Mouse (Mus musculus): ENCODE data around the gene Gm29797. TPM values are rescaled to one million over a fixed set of nuclear protein-coding genes. Genes with fewer than 3 reads are reported as not detected.

The Gm29797 gene
- polyA plus RNA-seq, 1 experiment from 2014 or later: not detected

GRCm38 (mm10) chr2:181648926-181649325 is 7.9 kb upstream of the Gm29797 start:
- ATAC-seq (ENCODE audit: low FRiP score, low TSS enrichment): no peak
- no peak for DNase-seq
- Histone ChIP-seq H3K4me2 (ENCODE audit: low read length) (no peak overlapping the region), H3K4me1 (ENCODE audit: control insufficient read depth, insufficient read depth, low read length) (no peaks in the 10 kb centered on the region), H3K4me3 (replicated peaks; ENCODE audit: low read depth, low read length) (no peak overlapping the region), H3K9me3 (ENCODE audit: control insufficient read depth, low read length) (no peaks in the 10 kb centered on the region), H3K36me3 (ENCODE audit: control insufficient read depth, insufficient read depth, low read length) (peaks cover 90% of the 10 kb centered on the region), H3K27ac (replicated peaks; ENCODE audit: low read depth, low read length) (no peak overlapping the region), H3K9ac (replicated peaks; ENCODE audit: low read length) (no peak overlapping the region), H3K27me3 (ENCODE audit: control insufficient read depth, insufficient read depth, low read length) (no peaks in the 10 kb centered on the region)
- 89% methylated on average over 10 of the region's 10 CpGs for WGBS

- no peak overlapping the region for H3K27ac ChIP-seq (replicated peaks; ENCODE audit: low read depth, low read length)
- DNase-seq: no peak
- no peak overlapping the region for H3K9ac ChIP-seq (replicated peaks; ENCODE audit: low read length)
- H3K4me1 ChIP-seq (ENCODE audit: control insufficient read depth, insufficient read depth, low read length): no peaks in the 10 kb centered on the region
- no peak for ATAC-seq (ENCODE audit: low FRiP score, low TSS enrichment)
- H3K4me2 ChIP-seq (ENCODE audit: low read length): no peak overlapping the region
- no peak overlapping the region for H3K4me3 ChIP-seq (replicated peaks; ENCODE audit: low read depth, low read length)
- H3K9me3 ChIP-seq (ENCODE audit: control insufficient read depth, low read length): no peaks in the 10 kb centered on the region
- peaks cover 87% of the 10 kb centered on the region for H3K36me3 ChIP-seq (ENCODE audit: control insufficient read depth, insufficient read depth, low read length)
- no peaks in the 10 kb centered on the region for H3K27me3 ChIP-seq (ENCODE audit: control insufficient read depth, insufficient read depth, low read length)
Measured at GRCm38 (mm10) chr2:181653065-181653464, 3.8 kb upstream of the Gm29797 start.

GRCm38 (mm10) chr2:181653523-181653922 is 3.3 kb upstream of the Gm29797 start:
- Histone ChIP-seq H3K9me3 (ENCODE audit: control insufficient read depth, low read length) (no peaks in the 10 kb centered on the region), H3K4me1 (ENCODE audit: control insufficient read depth, insufficient read depth, low read length) (no peaks in the 10 kb centered on the region), H3K27ac (replicated peaks; ENCODE audit: low read depth, low read length) (no peak overlapping the region), H3K4me2 (ENCODE audit: low read length) (no peak overlapping the region), H3K9ac (replicated peaks; ENCODE audit: low read length) (no peak overlapping the region), H3K4me3 (replicated peaks; ENCODE audit: low read depth, low read length) (no peak overlapping the region), H3K27me3 (ENCODE audit: control insufficient read depth, insufficient read depth, low read length) (no peaks in the 10 kb centered on the region), H3K36me3 (ENCODE audit: control insufficient read depth, insufficient read depth, low read length) (peaks cover 83% of the 10 kb centered on the region)
- DNase-seq (no peak), ATAC-seq (ENCODE audit: low FRiP score, low TSS enrichment) (no peak)
- WGBS: 100% methylated on average over 1 of the region's 1 CpGs

GRCm38 (mm10) chr2:181657441-181657840 is 607 bp downstream of the Gm29797 start:
- Histone ChIP-seq H3K27ac (replicated peaks; ENCODE audit: low read depth, low read length) (no peak overlapping the region), H3K4me1 (ENCODE audit: control insufficient read depth, insufficient read depth, low read length) (no peaks in the 10 kb centered on the region), H3K27me3 (ENCODE audit: control insufficient read depth, insufficient read depth, low read length) (no peaks in the 10 kb centered on the region), H3K4me2 (ENCODE audit: low read length) (no peak overlapping the region), H3K36me3 (ENCODE audit: control insufficient read depth, insufficient read depth, low read length) (peaks cover 49% of the 10 kb centered on the region), H3K9ac (replicated peaks; ENCODE audit: low read length) (no peak overlapping the region), H3K4me3 (replicated peaks; ENCODE audit: low read depth, low read length) (no peak overlapping the region), H3K9me3 (ENCODE audit: control insufficient read depth, low read length) (no peaks in the 10 kb centered on the region)
- DNase-seq (no peak), ATAC-seq (ENCODE audit: low FRiP score, low TSS enrichment) (no peak)
- WGBS: 73% methylated on average over 2 of the region's 2 CpGs

GRCm38 (mm10) chr2:181658528-181658927 is 1.7 kb downstream of the Gm29797 start:
- no peaks in the 10 kb centered on the region for H3K27me3 ChIP-seq (ENCODE audit: control insufficient read depth, insufficient read depth, low read length)
- H3K4me3 ChIP-seq (replicated peaks; ENCODE audit: low read depth, low read length): no peak overlapping the region
- DNase-seq (no peak), ATAC-seq (ENCODE audit: low FRiP score, low TSS enrichment) (no peak)
- WGBS: 84% methylated on average over 7 of the region's 7 CpGs
- no peak overlapping the region for H3K9ac ChIP-seq (replicated peaks; ENCODE audit: low read length)
- H3K4me2 ChIP-seq (ENCODE audit: low read length): no peak overlapping the region
- peaks cover 38% of the 10 kb centered on the region for H3K36me3 ChIP-seq (ENCODE audit: control insufficient read depth, insufficient read depth, low read length)
- H3K27ac ChIP-seq (replicated peaks; ENCODE audit: low read depth, low read length): no peak overlapping the region
- no peaks in the 10 kb centered on the region for H3K4me1 ChIP-seq (ENCODE audit: control insufficient read depth, insufficient read depth, low read length)
- no peaks in the 10 kb centered on the region for H3K9me3 ChIP-seq (ENCODE audit: control insufficient read depth, low read length)

- H3K4me2 ChIP-seq (ENCODE audit: low read length): no peak overlapping the region
- 32% methylated on average over 17 of the region's 17 CpGs for WGBS
Measured at GRCm38 (mm10) chr2:181658930-181659555, 2.2 kb downstream of the Gm29797 start.

GRCm38 (mm10) chr2:181659609-181660055 is 2.8 kb downstream of the Gm29797 start:
- no peak overlapping the region for H3K4me3 ChIP-seq (replicated peaks; ENCODE audit: low read depth, low read length)
- no peaks in the 10 kb centered on the region for H3K27me3 ChIP-seq (ENCODE audit: control insufficient read depth, insufficient read depth, low read length)
- 11% methylated on average over 9 of the region's 9 CpGs for WGBS
- H3K4me2 ChIP-seq (ENCODE audit: low read length): no peak overlapping the region
- H3K4me1 ChIP-seq (ENCODE audit: control insufficient read depth, insufficient read depth, low read length): no peaks in the 10 kb centered on the region
- DNase-seq (peak; percentile 77), ATAC-seq (ENCODE audit: low FRiP score, low TSS enrichment) (peak; percentile 76)
- H3K36me3 ChIP-seq (ENCODE audit: control insufficient read depth, insufficient read depth, low read length): peaks cover 27% of the 10 kb centered on the region
- H3K9ac ChIP-seq (replicated peaks; ENCODE audit: low read length): no peak overlapping the region
- no peak overlapping the region for H3K27ac ChIP-seq (replicated peaks; ENCODE audit: low read depth, low read length)
- no peaks in the 10 kb centered on the region for H3K9me3 ChIP-seq (ENCODE audit: control insufficient read depth, low read length)

More at GRCm38 (mm10) chr2:181658930-181659555, 2.2 kb downstream of the Gm29797 start:
- ATAC-seq (ENCODE audit: low FRiP score, low TSS enrichment) (no peak), DNase-seq (peak; percentile 50)
- Histone ChIP-seq H3K9me3 (ENCODE audit: control insufficient read depth, low read length) (no peaks in the 10 kb centered on the region), H3K36me3 (ENCODE audit: control insufficient read depth, insufficient read depth, low read length) (peaks cover 33% of the 10 kb centered on the region), H3K4me1 (ENCODE audit: control insufficient read depth, insufficient read depth, low read length) (no peaks in the 10 kb centered on the region), H3K27me3 (ENCODE audit: control insufficient read depth, insufficient read depth, low read length) (no peaks in the 10 kb centered on the region), H3K9ac (replicated peaks; ENCODE audit: low read length) (no peak overlapping the region), H3K27ac (replicated peaks; ENCODE audit: low read depth, low read length) (no peak overlapping the region), H3K4me3 (replicated peaks; ENCODE audit: low read depth, low read length) (no peak overlapping the region)

GRCm38 (mm10) chr2:181662620-181663297 is 5.9 kb downstream of the Gm29797 start:
- Histone ChIP-seq H3K36me3 (ENCODE audit: control insufficient read depth, insufficient read depth, low read length) (no peaks in the 10 kb centered on the region), H3K27ac (replicated peaks; ENCODE audit: low read depth, low read length) (no peak overlapping the region; the same call in 1 of the 2 replicates), H3K4me1 (ENCODE audit: control insufficient read depth, insufficient read depth, low read length) (no peaks in the 10 kb centered on the region), H3K27me3 (ENCODE audit: control insufficient read depth, insufficient read depth, low read length) (0 out of 2 replicates have a peak, but pooled peaks cover 2% of the 10 kb centered on the region), H3K4me3 (replicated peaks; ENCODE audit: low read depth, low read length) (no peak overlapping the region), H3K9me3 (ENCODE audit: control insufficient read depth, low read length) (no peaks in the 10 kb centered on the region), H3K9ac (replicated peaks; ENCODE audit: low read length) (no peak overlapping the region), H3K4me2 (ENCODE audit: low read length) (no peak overlapping the region)
- DNase-seq (no peak), ATAC-seq (ENCODE audit: low FRiP score, low TSS enrichment) (no peak)
- WGBS: 85% methylated on average over 3 of the region's 3 CpGs

GRCm38 (mm10) chr2:181663298-181663630 is 6.4 kb downstream of the Gm29797 start:
- 0 out of 2 replicates have a peak, but pooled peaks cover 6% of the 10 kb centered on the region for H3K27me3 ChIP-seq (ENCODE audit: control insufficient read depth, insufficient read depth, low read length)
- no peak overlapping the region for H3K4me2 ChIP-seq (ENCODE audit: low read length)
- H3K9ac ChIP-seq (replicated peaks; ENCODE audit: low read length): no peak overlapping the region
- DNase-seq: no peak
- no peaks in the 10 kb centered on the region for H3K36me3 ChIP-seq (ENCODE audit: control insufficient read depth, insufficient read depth, low read length)
- no peak overlapping the region for H3K4me3 ChIP-seq (replicated peaks; ENCODE audit: low read depth, low read length)
- no peak overlapping the region for H3K27ac ChIP-seq (replicated peaks; ENCODE audit: low read depth, low read length)
- H3K9me3 ChIP-seq (ENCODE audit: control insufficient read depth, low read length): no peaks in the 10 kb centered on the region
- H3K4me1 ChIP-seq (ENCODE audit: control insufficient read depth, insufficient read depth, low read length): no peaks in the 10 kb centered on the region
- ATAC-seq (ENCODE audit: low FRiP score, low TSS enrichment): no peak
- WGBS: 35% methylated on average over 4 of the region's 4 CpGs

Measured in midbrain, embryonic 14.5 days (tissue).